Mouse (Mus musculus): ENCODE measurements around the gene Egfl6. TPM values are rescaled to one million over a fixed set of nuclear protein-coding genes. Genes with fewer than 3 reads are reported as not detected.

Gene Egfl6
- total and polyA plus RNA-seq, 3 experiments = 0.04 TPM; not detected in 2

GRCm38 (mm10) chrX:166620900-166621299 is 35.4 kb upstream of the Egfl6 start:
- in situ Hi-C loops (cut with MboI; ENCODE audit: low pct_ligation_motif_present, low pct_unique_long_range_greater_than_20kb, low sequenced_read_pairs) (no loop called here), dilution Hi-C loops (cut with MboI; ENCODE audit: extremely low pct_ligation_motif_present, extremely low pct_unique_long_range_greater_than_20kb, low sequenced_read_pairs) (no loop called here)
- H3K9ac ChIP-seq (ENCODE audit: insufficient read depth, low read depth) = no peak overlapping the region
- H3K36me3 ChIP-seq (replicated peaks in 1 of 2; ENCODE audit: control insufficient read depth in 1 of 2, insufficient read depth in 1 of 2, low read length in 1 of 2) = no peaks in the 10 kb centered on the region
- H3K4me3 ChIP-seq (replicated peaks in 1 of 3; ENCODE audit: low read depth in 2 of 3, low read length in 2 of 3, poor library complexity in 1 of 3) = no peak overlapping the region
- H3K79me2 ChIP-seq (replicated peaks; ENCODE audit: control insufficient read depth, extremely low read depth, insufficient read depth, poor library complexity, severe bottlenecking) = no peaks in the 10 kb centered on the region
- DNase-seq (ENCODE audit: extremely low read depth) = no peak
- H3K27ac ChIP-seq (ENCODE audit: insufficient read depth, low read depth) = no peak overlapping the region
- no peaks in the 10 kb centered on the region for H3K9me3 ChIP-seq (replicated peaks; ENCODE audit: low read length)
- peaks cover 0 to 17% of the 10 kb centered on the region in 2 experiments; a peak in 2 of 4 replicates for H3K4me1 ChIP-seq (ENCODE audit: control insufficient read depth in 1 of 2, insufficient read depth in 2 of 2)
- H3K27me3 ChIP-seq (replicated peaks) = no peaks in the 10 kb centered on the region
- TF ChIP-seq GABPA (IDR thresholded peaks at IDR 0.05; ENCODE audit: insufficient replicate concordance, low read depth, low read length) = no peak
- TF ChIP-seq TBP (conservative IDR thresholded peaks at IDR 0.05; ENCODE audit: low read depth, low read length) = no peak
- no peak for TF ChIP-seq BHLHE40 (IDR thresholded peaks at IDR 0.05; ENCODE audit: low read depth, low read length)
- no peak overlapping the region for H3K4me2 ChIP-seq (ENCODE audit: insufficient read depth, low read depth, poor library complexity, severe bottlenecking)

DNA sequence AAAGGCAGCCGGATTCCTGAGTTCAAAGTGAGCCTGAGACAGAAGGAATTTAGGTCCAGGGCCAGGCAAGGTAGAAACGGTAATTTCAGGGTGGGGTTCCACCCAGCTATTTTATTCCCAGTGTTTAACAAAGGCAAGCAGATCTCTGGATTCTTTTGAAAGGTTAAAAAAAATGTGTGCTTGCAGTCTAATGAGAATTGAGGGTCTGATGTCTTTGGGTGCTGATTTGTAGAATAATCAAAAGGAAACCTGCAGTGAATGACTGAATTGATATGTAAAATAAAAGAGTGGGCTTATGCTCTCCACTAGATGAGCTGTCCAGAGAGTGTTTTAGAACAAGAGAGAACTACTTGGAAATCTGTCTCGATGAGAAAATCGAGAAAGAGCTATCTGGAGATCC is 33.6 kb upstream of the Egfl6 start:
- TF ChIP-seq MEF2A (IDR thresholded peaks at IDR 0.05; ENCODE audit: borderline replicate concordance, low read depth, low read length) (no peak), USF1 (IDR thresholded peaks at IDR 0.05; ENCODE audit: low read depth, low read length) (no peak), ZMIZ1 (IDR thresholded peaks at IDR 0.05; ENCODE audit: low read depth, low read length) (no peak), SIN3A (IDR thresholded peaks at IDR 0.05; ENCODE audit: low read length) (no peak), IRF4 (IDR thresholded peaks at IDR 0.05; ENCODE audit: low read depth, low read length) (no peak), POLR2AphosphoS2 (IDR thresholded peaks at IDR 0.05; ENCODE audit: low read depth, low read length) (no peak), NRF1 (IDR thresholded peaks at IDR 0.05; ENCODE audit: low read depth, low read length) (no peak), CHD2 (IDR thresholded peaks at IDR 0.05; ENCODE audit: low read length) (no peak), MAZ (IDR thresholded peaks at IDR 0.05; ENCODE audit: low read depth, low read length) (no peak), TCF12 (IDR thresholded peaks at IDR 0.05; ENCODE audit: low read depth, low read length) (no peak), RCOR1 (conservative IDR thresholded peaks at IDR 0.05; ENCODE audit: low read depth, low read length) (no peak), ZC3H11A (IDR thresholded peaks at IDR 0.05; ENCODE audit: low read depth, low read length) (no peak), USF2 (conservative IDR thresholded peaks at IDR 0.05; ENCODE audit: low read depth, low read length) (no peak), ZKSCAN1 (IDR thresholded peaks at IDR 0.05; ENCODE audit: borderline replicate concordance, low read depth, low read length) (no peak), MYC (IDR thresholded peaks at IDR 0.05; ENCODE audit: low read depth, low read length) (no peak), PAX5 (IDR thresholded peaks at IDR 0.05; ENCODE audit: low read length) (no peak), CHD1 (IDR thresholded peaks at IDR 0.05; ENCODE audit: low read depth, low read length) (no peak), ZNF384 (IDR thresholded peaks at IDR 0.05; ENCODE audit: low read depth, low read length) (no peak)
- dilution Hi-C loops (cut with MboI; ENCODE audit: extremely low pct_ligation_motif_present, extremely low pct_unique_long_range_greater_than_20kb, low sequenced_read_pairs) = no loop called here

More for the DNA sequence above, 33.6 kb upstream of the Egfl6 start:
- no peaks in the 10 kb centered on the region for H3K27me3 ChIP-seq (replicated peaks)
- no peak overlapping the region for H3K9ac ChIP-seq (ENCODE audit: insufficient read depth, low read depth)
- no peak overlapping the region for H3K4me2 ChIP-seq (ENCODE audit: insufficient read depth, low read depth, poor library complexity, severe bottlenecking)
- H3K9me3 ChIP-seq (replicated peaks; ENCODE audit: low read length) = no peaks in the 10 kb centered on the region
- no peak overlapping the region for H3K27ac ChIP-seq (ENCODE audit: insufficient read depth, low read depth)
- no peak overlapping the region for H3K4me3 ChIP-seq (replicated peaks in 1 of 3; ENCODE audit: low read depth in 2 of 3, low read length in 2 of 3, poor library complexity in 1 of 3)
- in situ Hi-C loops (cut with MboI; ENCODE audit: low pct_ligation_motif_present, low pct_unique_long_range_greater_than_20kb, low sequenced_read_pairs) = no loop called here
- peaks cover 0 to 17% of the 10 kb centered on the region in 2 experiments; a peak in 2 of 4 replicates for H3K4me1 ChIP-seq (ENCODE audit: control insufficient read depth in 1 of 2, insufficient read depth in 2 of 2)
- H3K79me2 ChIP-seq (replicated peaks; ENCODE audit: control insufficient read depth, extremely low read depth, insufficient read depth, poor library complexity, severe bottlenecking) = no peaks in the 10 kb centered on the region
- no peaks in the 10 kb centered on the region for H3K36me3 ChIP-seq (replicated peaks in 1 of 2; ENCODE audit: control insufficient read depth in 1 of 2, insufficient read depth in 1 of 2, low read length in 1 of 2)
- DNase-seq (ENCODE audit: extremely low read depth) = no peak
